Mouse (Mus musculus): ENCODE results near the gene Swsap1. TPM values are rescaled to one million over a fixed set of nuclear protein-coding genes. Genes with fewer than 3 reads are reported as not detected.

Gene Swsap1
- polyA plus RNA-seq, 1 experiment, result 10.8 TPM

GRCm38 (mm10) chr9:21977331-21977730 is 21.8 kb downstream of the Swsap1 start:
- no peak for DNase-seq
- TF ChIP-seq POLR2A (IDR thresholded peaks at IDR 0.05; ENCODE audit: borderline replicate concordance, extremely low read depth, low read depth, low read length), result no peak
- no peak for TF ChIP-seq CTCF (IDR thresholded peaks at IDR 0.05; ENCODE audit: insufficient read depth, low read length)
- no peak overlapping the region for H3K4me3 ChIP-seq (replicated peaks; ENCODE audit: extremely low read depth, low read depth, low read length)
- WGBS, result 65% methylated on average over 5 of the region's 5 CpGs
- no peaks in the 10 kb centered on the region for H3K4me1 ChIP-seq (ENCODE audit: control insufficient read depth, insufficient read depth, low read length)

- 39% methylated on average over 2 of the region's 2 CpGs for WGBS
- Histone ChIP-seq H3K4me3 (replicated peaks; ENCODE audit: extremely low read depth, low read depth, low read length) (no peak overlapping the region), H3K4me1 (ENCODE audit: control insufficient read depth, insufficient read depth, low read length) (no peaks in the 10 kb centered on the region)
- TF ChIP-seq POLR2A (IDR thresholded peaks at IDR 0.05; ENCODE audit: borderline replicate concordance, extremely low read depth, low read depth, low read length) (no peak), CTCF (IDR thresholded peaks at IDR 0.05; ENCODE audit: insufficient read depth, low read length) (peak; percentile 64)
- DNase-seq, result peak; percentile 56
Observed at GRCm38 (mm10) chr9:21977972-21978371, 22.4 kb downstream of the Swsap1 start.

GRCm38 (mm10) chr9:21978398-21979128 is 23.0 kb downstream of the Swsap1 start:
- no peak for DNase-seq
- 82% methylated on average over 4 of the region's 4 CpGs for WGBS
- Histone ChIP-seq H3K4me3 (replicated peaks; ENCODE audit: extremely low read depth, low read depth, low read length) (no peak overlapping the region), H3K4me1 (ENCODE audit: control insufficient read depth, insufficient read depth, low read length) (no peaks in the 10 kb centered on the region)
- no peak for TF ChIP-seq POLR2A (IDR thresholded peaks at IDR 0.05; ENCODE audit: borderline replicate concordance, extremely low read depth, low read depth, low read length)

GRCm38 (mm10) chr9:21983911-21984310 is 28.4 kb downstream of the Swsap1 start:
- peaks cover 5% of the 10 kb centered on the region; the same call in 1 of the 2 replicates for H3K4me1 ChIP-seq (ENCODE audit: control insufficient read depth, insufficient read depth, low read length)
- 48% methylated on average over 3 of the region's 3 CpGs for WGBS
- DNase-seq, result no peak
- no peak for TF ChIP-seq POLR2A (IDR thresholded peaks at IDR 0.05; ENCODE audit: borderline replicate concordance, extremely low read depth, low read depth, low read length)
- no peak for TF ChIP-seq CTCF (IDR thresholded peaks at IDR 0.05; ENCODE audit: insufficient read depth, low read length)
- no peak overlapping the region for H3K4me3 ChIP-seq (replicated peaks; ENCODE audit: extremely low read depth, low read depth, low read length)

- H3K4me3 ChIP-seq (replicated peaks; ENCODE audit: extremely low read depth, low read depth, low read length), result no peak overlapping the region
- TF ChIP-seq POLR2A (IDR thresholded peaks at IDR 0.05; ENCODE audit: borderline replicate concordance, extremely low read depth, low read depth, low read length) (no peak), CTCF (IDR thresholded peaks at IDR 0.05; ENCODE audit: insufficient read depth, low read length) (no peak)
Observed at GRCm38 (mm10) chr9:21987592-21988342, 32.2 kb downstream of the Swsap1 start.

GRCm38 (mm10) chr9:21988421-21989101 is 33.0 kb downstream of the Swsap1 start:
- 2% methylated on average over 32 of the region's 32 CpGs for WGBS
- H3K4me3 ChIP-seq (replicated peaks; ENCODE audit: extremely low read depth, low read depth, low read length), result peak overlapping the region; percentile 68
- DNase-seq, result peak; percentile 28
- TF ChIP-seq CTCF (IDR thresholded peaks at IDR 0.05; ENCODE audit: insufficient read depth, low read length) (no peak), POLR2A (IDR thresholded peaks at IDR 0.05; ENCODE audit: borderline replicate concordance, extremely low read depth, low read depth, low read length) (no peak)
- peaks cover 5% of the 10 kb centered on the region; the same call in 1 of the 2 replicates for H3K4me1 ChIP-seq (ENCODE audit: control insufficient read depth, insufficient read depth, low read length)

More at GRCm38 (mm10) chr9:21987592-21988342, 32.2 kb downstream of the Swsap1 start:
- peaks cover 5% of the 10 kb centered on the region; the same call in 1 of the 2 replicates for H3K4me1 ChIP-seq (ENCODE audit: control insufficient read depth, insufficient read depth, low read length)
- DNase-seq, result no peak
- WGBS, result 33% methylated on average over 36 of the region's 36 CpGs

- 1% methylated on average over 42 of the region's 42 CpGs for WGBS
- H3K4me3 ChIP-seq (replicated peaks; ENCODE audit: extremely low read depth, low read depth, low read length), result peak within 1 kb of the TSS; percentile 81
- DNase-seq, result peak; percentile 73
- TF ChIP-seq CTCF (IDR thresholded peaks at IDR 0.05; ENCODE audit: insufficient read depth, low read length), result no peak
- TF ChIP-seq POLR2A (IDR thresholded peaks at IDR 0.05; ENCODE audit: borderline replicate concordance, extremely low read depth, low read depth, low read length), result peak; percentile 45; the same call in 1 of the 2 replicates
- peaks cover 5% of the 10 kb centered on the region; the same call in 1 of the 2 replicates for H3K4me1 ChIP-seq (ENCODE audit: control insufficient read depth, insufficient read depth, low read length)
Observed at GRCm38 (mm10) chr9:21989230-21990110, 33.9 kb downstream of the Swsap1 start, which contains the start of gene Rgl3. Gene Rgl3 (minus strand): TSS chr9:21989446.

GRCm38 (mm10) chr9:21992227-21992626 is 36.7 kb downstream of the Swsap1 start:
- H3K4me3 ChIP-seq (replicated peaks; ENCODE audit: extremely low read depth, low read depth, low read length), result no peak overlapping the region
- DNase-seq, result no peak

More at GRCm38 (mm10) chr9:21992227-21992626, 36.7 kb downstream of the Swsap1 start:
- WGBS, result 77% methylated on average over 4 of the region's 4 CpGs
- TF ChIP-seq CTCF (IDR thresholded peaks at IDR 0.05; ENCODE audit: insufficient read depth, low read length), result no peak
- no peak for TF ChIP-seq POLR2A (IDR thresholded peaks at IDR 0.05; ENCODE audit: borderline replicate concordance, extremely low read depth, low read depth, low read length)
- H3K4me1 ChIP-seq (ENCODE audit: control insufficient read depth, insufficient read depth, low read length), result peaks cover 5% of the 10 kb centered on the region; the same call in 1 of the 2 replicates
